7 mouse cellular contexts compared by ENCODE assay signal in the genomic region with DNA sequence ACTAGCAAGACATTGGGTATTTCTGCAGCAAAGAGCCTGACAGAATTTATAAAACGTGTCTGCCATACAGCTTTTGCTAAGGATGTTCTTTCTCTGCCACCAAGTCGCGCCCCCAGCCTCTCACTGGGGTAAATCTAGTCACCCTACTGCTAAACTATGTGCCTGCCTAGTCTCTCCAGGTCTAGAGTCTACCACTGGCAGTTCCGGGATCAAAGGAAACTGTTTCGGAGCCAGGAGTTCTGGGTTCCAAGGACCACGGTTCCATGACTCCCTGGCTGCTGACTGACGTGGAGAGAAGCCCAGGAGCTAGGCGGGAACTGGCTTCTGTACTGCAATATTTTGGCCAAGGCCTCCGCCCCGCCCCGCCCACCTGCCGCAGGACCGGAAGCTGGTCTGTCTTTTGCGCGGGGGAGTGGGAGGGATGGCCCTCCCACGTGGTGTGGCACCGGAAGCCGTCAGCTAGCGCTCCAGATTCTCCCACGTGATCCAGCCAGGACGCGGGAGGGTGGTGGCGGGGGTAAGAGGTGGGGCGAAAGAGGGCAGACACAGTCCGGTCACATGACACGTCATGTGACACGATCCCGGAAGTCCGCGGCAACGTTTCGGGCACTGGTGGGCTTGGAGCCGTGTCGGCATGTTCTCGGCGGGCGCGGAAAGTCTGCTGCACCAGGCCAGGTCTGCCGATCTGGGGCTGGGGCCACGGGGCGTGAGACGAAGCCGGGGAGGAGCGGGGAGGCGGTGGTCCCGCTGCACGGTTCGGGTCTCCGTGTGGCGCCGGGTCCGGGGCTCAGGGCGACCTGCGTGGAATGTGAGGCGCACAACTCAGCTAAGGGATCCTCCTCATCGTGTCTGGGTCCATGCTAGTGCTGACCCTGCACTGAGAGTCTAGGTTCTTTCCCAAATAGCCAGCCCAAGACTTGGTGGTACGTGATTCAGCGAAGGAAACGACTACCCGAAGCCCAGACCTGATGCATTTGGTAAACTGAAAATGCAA. TPM values are rescaled to one million over a fixed set of nuclear protein-coding genes. Genes with fewer than 3 reads are reported as not detected.
DNase-seq lines count a peak whose midpoint lies in the region; ATAC-seq lines count a peak whose summit lies in the region.

TSS of gene Ap5z1 (plus strand) at position 484 of the 994 bp plus-strand sequence.

- H3K27me3 ChIP-seq in intestine, embryonic 15.5 days (replicated peaks), result no peaks in the 10 kb centered on the region
- H3K27me3 ChIP-seq in midbrain, embryonic 10.5 days (ENCODE audit: low read depth, poor library complexity, severe bottlenecking), result no peaks in the 10 kb centered on the region

- H3K4me1 ChIP-seq in intestine, embryonic 15.5 days (replicated peaks), result peaks cover 13% of the 10 kb centered on the region; the same call in 1 of the 2 replicates
- peaks cover 17% of the 10 kb centered on the region for H3K4me1 ChIP-seq in midbrain, embryonic 10.5 days

- 1% methylated on average over 60 of the region's 60 CpGs for WGBS in intestine, embryonic 15.5 days
- WGBS in midbrain, embryonic 10.5 days, result 2% methylated on average over 60 of the region's 60 CpGs

- DNase-seq in adrenal gland, adult 18-20 months (ENCODE audit: low spot score in 2 of 2), result peak; percentile 82 to 87
- DNase-seq in embryo, embryonic 11 days, result peak; percentile 98
- peak; percentile 96 for DNase-seq in gastrocnemius, postnatal 25 days
- peak; percentile 89 to 94 for DNase-seq in left cerebral cortex, postnatal 25 days (ENCODE audit: low spot score in 2 of 2)
- DNase-seq in midbrain, embryonic 10.5 days (ENCODE audit: low spot score), result peak; percentile 97
- DNase-seq in right cerebral cortex, postnatal 4 days, result peak; percentile 90

- peak within 1 kb of the TSS; percentile 78 for H3K4me3 ChIP-seq in intestine, embryonic 15.5 days (replicated peaks)
- peak within 1 kb of the TSS; percentile 73 for H3K4me3 ChIP-seq in midbrain, embryonic 10.5 days

- peak within 1 kb of the TSS; percentile 80 for H3K4me2 ChIP-seq in intestine, embryonic 15.5 days (replicated peaks)

- H3K36me3 ChIP-seq in intestine, embryonic 15.5 days, result no peaks in the 10 kb centered on the region
- peaks cover 55% of the 10 kb centered on the region for H3K36me3 ChIP-seq in midbrain, embryonic 10.5 days

- peak within 1 kb of the TSS; percentile 84 for H3K27ac ChIP-seq in intestine, embryonic 15.5 days
- peak within 1 kb of the TSS; percentile 88 for H3K27ac ChIP-seq in midbrain, embryonic 10.5 days (replicated peaks)

- H3K9me3 ChIP-seq in intestine, embryonic 15.5 days, result no peaks in the 10 kb centered on the region
- H3K9me3 ChIP-seq in midbrain, embryonic 10.5 days (replicated peaks), result no peaks in the 10 kb centered on the region

- H3K9ac ChIP-seq in intestine, embryonic 15.5 days, result peak within 1 kb of the TSS; percentile 67

- intact Hi-C loops in left cerebral cortex, postnatal 25 days (cut with DNase I), result no loop called here

- peak; percentile 96 for ATAC-seq in intestine, embryonic 15.5 days

RNA-seq across cellular contexts. Expression of gene Ap5z1, which starts in this region (rescaled TPM):
- total RNA-seq in adrenal gland, adult 18-20 months (2021), result 10 to 100 TPM; 15.4 to 18.1 TPM
- total RNA-seq in gastrocnemius, postnatal 25 days (2021), result 1 to 10 TPM; 2.5 to 4.0 TPM
- 12.0 and 13.6 TPM in 2 replicates for polyA plus RNA-seq in intestine, embryonic 15.5 days (2015; fragmentation: Nextera tagmentation; extraction: Ambion mirVana)
- total RNA-seq in left cerebral cortex, postnatal 25 days (2021), result 10 to 100 TPM; 19.0 TPM
- 12.3 and 14.6 TPM in 2 replicates for polyA plus RNA-seq in midbrain, embryonic 10.5 days (2016; fragmentation: Nextera tagmentation; extraction: Ambion mirVana)

Comparison
In these comparisons a context has a peak if more than half of its experiments do, and no peak if none do; other contexts are left out.
1. Peak in every context shown above with its lines: DNase-seq, ATAC-seq, H3K4me3 ChIP-seq and H3K27ac ChIP-seq.